Mouse (Mus musculus): ENCODE results near the gene Riok2. TPM values are rescaled to one million over a fixed set of nuclear protein-coding genes. Genes with fewer than 3 reads are reported as not detected.

Gene Riok2
- polyA plus RNA-seq, 1 experiment, result 9.4 TPM

- Histone ChIP-seq H3K27me3 (replicated peaks; ENCODE audit: control insufficient read depth, insufficient read depth, low read length) (no peaks in the 10 kb centered on the region), H3K27ac (ENCODE audit: insufficient read depth, low read depth, low read length) (no peak overlapping the region), H3K36me3 (ENCODE audit: control insufficient read depth, insufficient read depth, low read length) (no peaks in the 10 kb centered on the region; the same call in 1 of the 2 replicates), H3K4me1 (ENCODE audit: control insufficient read depth, insufficient read depth, low read length) (no peaks in the 10 kb centered on the region), H3K4me3 (ENCODE audit: insufficient read depth, low read depth, low read length) (no peak overlapping the region)
- 24% methylated on average over 1 of the region's 1 CpGs for WGBS
- TF ChIP-seq CTCF (conservative IDR thresholded peaks at IDR 0.05; ENCODE audit: insufficient read depth, insufficient read length, low read depth, low read length) (no peak), POLR2A (IDR thresholded peaks at IDR 0.05; ENCODE audit: low read depth, low read length) (no peak)
- no peak for DNase-seq
These were observed 22.8 kb downstream of the Riok2 start for GRCm38 (mm10) chr17:17396869-17397268.

- no peak overlapping the region for H3K4me3 ChIP-seq (ENCODE audit: insufficient read depth, low read depth, low read length)
- no peaks in the 10 kb centered on the region for H3K27me3 ChIP-seq (replicated peaks; ENCODE audit: control insufficient read depth, insufficient read depth, low read length)
- 30% methylated on average over 2 of the region's 2 CpGs for WGBS
- no peak for DNase-seq
- no peaks in the 10 kb centered on the region; the same call in 1 of the 2 replicates for H3K36me3 ChIP-seq (ENCODE audit: control insufficient read depth, insufficient read depth, low read length)
- no peak overlapping the region for H3K27ac ChIP-seq (ENCODE audit: insufficient read depth, low read depth, low read length)
- TF ChIP-seq POLR2A (IDR thresholded peaks at IDR 0.05; ENCODE audit: low read depth, low read length) (no peak), CTCF (conservative IDR thresholded peaks at IDR 0.05; ENCODE audit: insufficient read depth, insufficient read length, low read depth, low read length) (no peak)
- no peaks in the 10 kb centered on the region for H3K4me1 ChIP-seq (ENCODE audit: control insufficient read depth, insufficient read depth, low read length)
These were observed 24.6 kb downstream of the Riok2 start for GRCm38 (mm10) chr17:17398664-17399063.

- Histone ChIP-seq H3K36me3 (ENCODE audit: control insufficient read depth, insufficient read depth, low read length) (no peaks in the 10 kb centered on the region), H3K27ac (ENCODE audit: insufficient read depth, low read depth, low read length) (no peak within 1 kb of the TSS), H3K4me1 (ENCODE audit: control insufficient read depth, insufficient read depth, low read length) (0 out of 2 replicates have a peak, but pooled peaks cover 3% of the 10 kb centered on the region), H3K27me3 (replicated peaks; ENCODE audit: control insufficient read depth, insufficient read depth, low read length) (no peaks in the 10 kb centered on the region), H3K4me3 (ENCODE audit: insufficient read depth, low read depth, low read length) (no peak within 1 kb of the TSS)
- 32% methylated on average over 6 of the region's 6 CpGs for WGBS
- DNase-seq, result peak; percentile 26
- no peak for TF ChIP-seq POLR2A (IDR thresholded peaks at IDR 0.05; ENCODE audit: low read depth, low read length)
- TF ChIP-seq CTCF (conservative IDR thresholded peaks at IDR 0.05; ENCODE audit: insufficient read depth, insufficient read length, low read depth, low read length), result peak; percentile 49; the same call in 1 of the 2 replicates
These were observed 28.3 kb downstream of the Riok2 start, which contains the start of gene Lix1 for GRCm38 (mm10) chr17:17402222-17403004. TSS of gene Lix1 (plus strand) at chr17:17402672.

DNA sequence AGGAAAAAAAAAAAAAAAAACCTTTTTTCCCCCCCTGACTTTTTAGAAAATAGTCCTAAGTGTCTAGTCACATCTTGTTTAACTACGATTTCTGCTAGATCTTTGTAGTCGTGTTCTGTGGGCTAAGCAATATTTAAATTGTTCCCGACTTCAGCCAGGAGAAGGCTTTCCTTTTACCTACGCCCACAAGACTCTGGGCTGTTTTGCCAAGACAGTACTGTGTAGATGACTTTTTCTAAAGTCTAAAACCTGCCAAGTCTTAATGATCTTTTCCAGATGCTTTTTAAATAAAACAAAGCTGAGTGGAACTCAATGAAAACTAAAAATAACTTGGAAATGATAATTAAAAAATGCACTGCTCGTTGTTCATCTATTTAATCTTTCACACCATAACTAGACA lies 28.9 kb downstream of the Riok2 start:
- Histone ChIP-seq H3K4me1 (ENCODE audit: control insufficient read depth, insufficient read depth, low read length) (0 out of 2 replicates have a peak, but pooled peaks cover 3% of the 10 kb centered on the region), H3K4me3 (ENCODE audit: insufficient read depth, low read depth, low read length) (no peak overlapping the region), H3K27me3 (replicated peaks; ENCODE audit: control insufficient read depth, insufficient read depth, low read length) (no peaks in the 10 kb centered on the region), H3K27ac (ENCODE audit: insufficient read depth, low read depth, low read length) (no peak overlapping the region), H3K36me3 (ENCODE audit: control insufficient read depth, insufficient read depth, low read length) (no peaks in the 10 kb centered on the region)
- TF ChIP-seq CTCF (conservative IDR thresholded peaks at IDR 0.05; ENCODE audit: insufficient read depth, insufficient read length, low read depth, low read length) (no peak), POLR2A (IDR thresholded peaks at IDR 0.05; ENCODE audit: low read depth, low read length) (no peak)
- 45% methylated on average over 5 of the region's 5 CpGs for WGBS
- no peak for DNase-seq

- TF ChIP-seq POLR2A (IDR thresholded peaks at IDR 0.05; ENCODE audit: low read depth, low read length) (no peak), CTCF (conservative IDR thresholded peaks at IDR 0.05; ENCODE audit: insufficient read depth, insufficient read length, low read depth, low read length) (no peak)
- Histone ChIP-seq H3K27me3 (replicated peaks; ENCODE audit: control insufficient read depth, insufficient read depth, low read length) (no peaks in the 10 kb centered on the region), H3K27ac (ENCODE audit: insufficient read depth, low read depth, low read length) (no peak overlapping the region), H3K4me1 (ENCODE audit: control insufficient read depth, insufficient read depth, low read length) (0 out of 2 replicates have a peak, but pooled peaks cover 3% of the 10 kb centered on the region), H3K36me3 (ENCODE audit: control insufficient read depth, insufficient read depth, low read length) (no peaks in the 10 kb centered on the region), H3K4me3 (ENCODE audit: insufficient read depth, low read depth, low read length) (no peak overlapping the region)
- WGBS, result 66% methylated on average over 3 of the region's 3 CpGs
- no peak for DNase-seq
These were observed 29.5 kb downstream of the Riok2 start for GRCm38 (mm10) chr17:17403578-17404112.

GRCm38 (mm10) chr17:17404811-17405544 lies 30.9 kb downstream of the Riok2 start:
- peak; percentile 61 for DNase-seq
- H3K27me3 ChIP-seq (replicated peaks; ENCODE audit: control insufficient read depth, insufficient read depth, low read length), result no peaks in the 10 kb centered on the region
- H3K4me1 ChIP-seq (ENCODE audit: control insufficient read depth, insufficient read depth, low read length), result 0 out of 2 replicates have a peak, but pooled peaks cover 3% of the 10 kb centered on the region
- TF ChIP-seq CTCF (conservative IDR thresholded peaks at IDR 0.05; ENCODE audit: insufficient read depth, insufficient read length, low read depth, low read length) (no peak), POLR2A (IDR thresholded peaks at IDR 0.05; ENCODE audit: low read depth, low read length) (no peak)
- no peaks in the 10 kb centered on the region for H3K36me3 ChIP-seq (ENCODE audit: control insufficient read depth, insufficient read depth, low read length)
- H3K27ac ChIP-seq (ENCODE audit: insufficient read depth, low read depth, low read length), result no peak overlapping the region
- WGBS, result 32% methylated on average over 8 of the region's 8 CpGs
- H3K4me3 ChIP-seq (ENCODE audit: insufficient read depth, low read depth, low read length), result no peak overlapping the region
